ENCODE assay signal across 21 mouse cellular contexts in the genomic region with DNA sequence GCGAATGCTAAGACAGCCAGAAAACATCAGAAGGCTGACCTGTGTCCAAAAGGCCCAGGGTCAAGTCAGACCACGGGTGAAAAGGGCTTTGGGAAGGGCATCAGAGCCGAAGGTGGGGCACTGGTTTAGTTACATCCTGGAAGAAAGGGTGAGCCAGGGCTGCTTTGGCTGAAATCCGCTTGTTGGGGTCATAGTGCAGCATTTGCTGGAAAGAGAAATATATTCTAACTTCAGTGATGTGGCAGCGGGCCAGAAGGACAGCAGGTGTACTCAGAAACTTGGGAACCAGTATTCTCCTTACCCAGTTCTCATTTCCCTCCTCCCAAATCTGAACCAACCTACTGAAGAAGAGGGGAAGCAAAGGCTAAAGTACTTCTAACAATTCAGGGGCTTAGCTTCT. TPM values are rescaled to one million over a fixed set of nuclear protein-coding genes. Genes with fewer than 3 reads are reported as not detected.
A peak's percentile ranks its signal among the peaks of the same experiment; 100 is the strongest.
DNase-seq lines count a peak whose midpoint lies in the region; ATAC-seq and TF ChIP-seq lines count a peak whose summit lies in the region.
"Had no signal": no experiment of that assay in that cellular context is flagged by ENCODE, and none has a peak within 500 bp of the region (broad histone marks: within the 10 kb centered on the region; RNA-seq: fewer than 3 reads in every experiment).

No protein-coding gene starts in this region.

- H3K4me1 ChIP-seq in heart, embryonic 10.5 days: peaks cover 35% of the 10 kb centered on the region
- H3K4me1 ChIP-seq in heart, adult 2 months (ENCODE audit: control insufficient read depth, insufficient read depth, low read length): no peaks in the 10 kb centered on the region; the same call in 1 of the 2 replicates
- H3K4me1 ChIP-seq in heart, postnatal 0 days (ENCODE audit: control insufficient read depth, insufficient read depth): peaks cover 26% of the 10 kb centered on the region

- TF ChIP-seq POLR2A in heart, adult 2 months (IDR thresholded peaks at IDR 0.05; ENCODE audit: insufficient read depth, low read depth, low read length): no peak

- WGBS in heart, embryonic 10.5 days: 88% methylated on average over 5 of the region's 5 CpGs
- 74% methylated on average over 5 of the region's 5 CpGs for WGBS in heart, adult 2 months
- 73% methylated on average over 5 of the region's 5 CpGs for WGBS in heart, postnatal 0 days

- no peak for TF ChIP-seq EP300 in heart, adult 2 months (IDR thresholded peaks at IDR 0.05; ENCODE audit: insufficient read depth, low read depth, low read length)
- TF ChIP-seq EP300 in heart, postnatal 0 days (IDR thresholded peaks at IDR 0.05; ENCODE audit: low read depth): no peak

- intact Hi-C loops in heart, adult 2 months (cut with DNase I): no loop called here
- intact Hi-C loops in heart, postnatal 10 days (cut with DNase I): no loop called here

- peaks cover 3% of the 10 kb centered on the region; the same call in 1 of the 2 replicates for H3K79me2 ChIP-seq in heart, adult 2 months (replicated peaks; ENCODE audit: control insufficient read depth, insufficient read depth, low read length)

- H3K4me3 ChIP-seq in heart, embryonic 10.5 days: 0 out of 2 replicates have a peak overlapping the region, but pooled peaks have one; percentile 0
- H3K4me3 ChIP-seq in heart, adult 2 months: no peak overlapping the region
- no peak overlapping the region for H3K4me3 ChIP-seq in heart, postnatal 0 days (ENCODE audit: low read depth, low read length)
- H3K4me3 ChIP-seq: embryonic facial prominence, embryonic 12.5 days; midbrain, embryonic 13.5 days; neural tube, embryonic 13.5 days; stomach, embryonic 15.5 days had no signal

- no peak overlapping the region for H3K4me2 ChIP-seq in heart, postnatal 0 days (ENCODE audit: low read depth, low read length)
- H3K4me2 ChIP-seq: embryonic facial prominence, embryonic 12.5 days; midbrain, embryonic 13.5 days; neural tube, embryonic 13.5 days; stomach, embryonic 15.5 days had no signal

- no peaks in the 10 kb centered on the region for H3K9me3 ChIP-seq in heart, embryonic 10.5 days
- no peaks in the 10 kb centered on the region for H3K9me3 ChIP-seq in heart, postnatal 0 days (replicated peaks; ENCODE audit: control insufficient read depth, low read length)
- H3K9me3 ChIP-seq: embryonic facial prominence, embryonic 12.5 days; midbrain, embryonic 13.5 days; neural tube, embryonic 13.5 days; stomach, embryonic 15.5 days had no signal

- no peaks in the 10 kb centered on the region for H3K27me3 ChIP-seq in heart, embryonic 10.5 days (ENCODE audit: insufficient read depth, poor library complexity, severe bottlenecking)
- H3K27me3 ChIP-seq in heart, adult 2 months (ENCODE audit: control insufficient read depth, insufficient read depth, low read length): no peaks in the 10 kb centered on the region
- no peaks in the 10 kb centered on the region for H3K27me3 ChIP-seq in heart, postnatal 0 days (ENCODE audit: control insufficient read depth, insufficient read depth, low read length)
- H3K27me3 ChIP-seq: embryonic facial prominence, embryonic 12.5 days; midbrain, embryonic 13.5 days; neural tube, embryonic 13.5 days; stomach, embryonic 15.5 days had no signal

- H3K9ac ChIP-seq in heart, adult 2 months (ENCODE audit: low read depth, low read length): no peak overlapping the region
- H3K9ac ChIP-seq in heart, postnatal 0 days (replicated peaks; ENCODE audit: low read depth, low read length): no peak overlapping the region
- H3K9ac ChIP-seq: embryonic facial prominence, embryonic 12.5 days; midbrain, embryonic 13.5 days; neural tube, embryonic 13.5 days; stomach, embryonic 15.5 days had no signal

- peak overlapping the region; percentile 53; the same call in 1 of the 2 replicates for H3K27ac ChIP-seq in heart, embryonic 10.5 days
- H3K27ac ChIP-seq in heart, adult 2 months: no peak overlapping the region
- H3K27ac ChIP-seq in heart, postnatal 0 days (ENCODE audit: low read depth): 0 out of 2 replicates have a peak overlapping the region, but pooled peaks have one; percentile 16
- H3K27ac ChIP-seq: embryonic facial prominence, embryonic 12.5 days; hindbrain, postnatal 0 days; midbrain, embryonic 13.5 days; neural tube, embryonic 13.5 days; stomach, embryonic 15.5 days had no signal

- DNase-seq in heart, embryonic 10.5 days (ENCODE audit: low spot score): no peak
- no peak for DNase-seq in heart, adult 2 months
- DNase-seq in heart, postnatal 0 days (ENCODE audit: low spot score): no peak
- no peak for DNase-seq in heart, postnatal 10 days
- peak; percentile 48 for DNase-seq in testis, postnatal 10 days (ENCODE audit: low spot score)
- no peak for DNase-seq in testis, postnatal 14 days (ENCODE audit: low spot score)
- no peak for DNase-seq in urinary bladder, postnatal 10 days (ENCODE audit: low spot score)
- DNase-seq: adrenal gland, postnatal 36 days; B cell, adult 2 months; cerebellum, adult 2 months; gastrocnemius, postnatal 10 days; lung, adult 18-20 months; lung, postnatal 14 days; right cerebral cortex, adult 18-20 months had no signal

- ATAC-seq in heart, postnatal 0 days (ENCODE audit: insufficient read depth, low read depth): no peak
- ATAC-seq: forebrain, embryonic 14.5 days; hindbrain, postnatal 0 days; intestine, postnatal 0 days; midbrain, embryonic 13.5 days had no signal

- H3K36me3 ChIP-seq in heart, embryonic 10.5 days: peaks cover 56% of the 10 kb centered on the region
- no peaks in the 10 kb centered on the region; the same call in 1 of the 2 replicates for H3K36me3 ChIP-seq in heart, adult 2 months (ENCODE audit: control insufficient read depth, insufficient read depth, low read length)
- peaks cover 20% of the 10 kb centered on the region for H3K36me3 ChIP-seq in heart, postnatal 0 days (replicated peaks; ENCODE audit: control insufficient read depth, insufficient read depth, low read length)

- no peak for TF ChIP-seq CTCF in heart, adult 2 months (IDR thresholded peaks at IDR 0.05)
- no peak for TF ChIP-seq CTCF in heart, postnatal 0 days (IDR thresholded peaks at IDR 0.05; ENCODE audit: low read depth)

RNA-seq across cellular contexts. Expression of a gene that starts 2.9 kb away (rescaled TPM):
- polyA plus RNA-seq in heart, embryonic 10.5 days (2016; fragmentation: Nextera tagmentation; extraction: Ambion mirVana): 66.2 and 69.1 TPM in 2 replicates
- 10 to 100 TPM; 72.8 to 80.0 TPM for total RNA-seq in heart, adult 2 months (2021)
- 68.9 and 111 TPM in 2 replicates for polyA plus RNA-seq in heart, adult 2 months (2012; rRNA removed)
- total RNA-seq in heart, postnatal 0 days (2014; rRNA removed; ENCODE audit: low replicate concordance): 68.1 and 75.3 TPM in 2 replicates
- polyA plus RNA-seq in heart, postnatal 0 days (2015; fragmentation: Nextera tagmentation; extraction: Ambion mirVana): 51.2 and 54.8 TPM in 2 replicates
- 10 to 100 TPM; 74.3 to 78.1 TPM for total RNA-seq in heart, postnatal 10 days (2021)

RNA-seq across cellular contexts. Expression of a gene that starts 5.0 kb away (rescaled TPM):
- polyA plus RNA-seq in heart, embryonic 10.5 days (2016; fragmentation: Nextera tagmentation; extraction: Ambion mirVana): 0.75 and 0.89 TPM in 2 replicates
- total RNA-seq in heart, adult 2 months (2021): under 1 TPM; 0.43 to 0.50 TPM
- polyA plus RNA-seq in heart, adult 2 months (2012; rRNA removed): 0.59 and 0.66 TPM in 2 replicates
- total RNA-seq in heart, postnatal 0 days (2014; rRNA removed; ENCODE audit: low replicate concordance): 7.7 and 23.2 TPM in 2 replicates
- polyA plus RNA-seq in heart, postnatal 0 days (2015; fragmentation: Nextera tagmentation; extraction: Ambion mirVana): 2.0 and 3.0 TPM in 2 replicates
- total RNA-seq in heart, postnatal 10 days (2021): 1 to 10 TPM; 2.1 to 2.2 TPM

RNA-seq across cellular contexts. Expression of a gene that starts 5.8 kb away (rescaled TPM):
- 106 and 110 TPM in 2 replicates for polyA plus RNA-seq in heart, embryonic 10.5 days (2016; fragmentation: Nextera tagmentation; extraction: Ambion mirVana)
- 10 to 100 TPM in 1 of 2 experiments, 1 to 10 TPM in 1; 8.5 to 10.9 TPM for total RNA-seq in heart, adult 2 months (2021)
- polyA plus RNA-seq in heart, adult 2 months (2012; rRNA removed): 10.0 and 17.5 TPM in 2 replicates
- 71.8 and 74.7 TPM in 2 replicates for total RNA-seq in heart, postnatal 0 days (2014; rRNA removed; ENCODE audit: low replicate concordance)
- 50.9 and 53.0 TPM in 2 replicates for polyA plus RNA-seq in heart, postnatal 0 days (2015; fragmentation: Nextera tagmentation; extraction: Ambion mirVana)
- total RNA-seq in heart, postnatal 10 days (2021): 10 to 100 TPM; 30.6 to 36.4 TPM

RNA-seq across cellular contexts. Expression of a gene that starts 25.1 kb away (rescaled TPM):
- polyA plus RNA-seq in heart, embryonic 10.5 days (2016; fragmentation: Nextera tagmentation; extraction: Ambion mirVana): 11.8 and 15.7 TPM in 2 replicates
- 10 to 100 TPM; 25.6 to 26.6 TPM for total RNA-seq in heart, adult 2 months (2021)
- 21.8 and 37.9 TPM in 2 replicates for polyA plus RNA-seq in heart, adult 2 months (2012; rRNA removed)
- total RNA-seq in heart, postnatal 0 days (2014; rRNA removed; ENCODE audit: low replicate concordance): 17.2 and 21.4 TPM in 2 replicates
- 11.9 and 12.5 TPM in 2 replicates for polyA plus RNA-seq in heart, postnatal 0 days (2015; fragmentation: Nextera tagmentation; extraction: Ambion mirVana)
- total RNA-seq in heart, postnatal 10 days (2021): 10 to 100 TPM; 14.4 to 16.3 TPM

RNA-seq across cellular contexts. Expression of a gene that starts 45.6 kb away (rescaled TPM):
- polyA plus RNA-seq in heart, embryonic 10.5 days (2016; fragmentation: Nextera tagmentation; extraction: Ambion mirVana): 3.9 and 4.4 TPM in 2 replicates
- total RNA-seq in heart, adult 2 months (2021): 10 to 100 TPM; 11.2 to 12.6 TPM
- 17.5 and 20.3 TPM in 2 replicates for polyA plus RNA-seq in heart, adult 2 months (2012; rRNA removed)
- 4.8 and 6.8 TPM in 2 replicates for total RNA-seq in heart, postnatal 0 days (2014; rRNA removed; ENCODE audit: low replicate concordance)
- 4.8 and 5.2 TPM in 2 replicates for polyA plus RNA-seq in heart, postnatal 0 days (2015; fragmentation: Nextera tagmentation; extraction: Ambion mirVana)
- total RNA-seq in heart, postnatal 10 days (2021): 10 to 100 TPM; 10.3 to 11.9 TPM
